Mouse (Mus musculus): ENCODE results near the gene Sfxn2. TPM values are rescaled to one million over a fixed set of nuclear protein-coding genes. Genes with fewer than 3 reads are reported as not detected.

The Sfxn2 gene
- polyA plus RNA-seq (2012; rRNA removed), result 5.1 and 5.5 TPM in 2 replicates

DNA sequence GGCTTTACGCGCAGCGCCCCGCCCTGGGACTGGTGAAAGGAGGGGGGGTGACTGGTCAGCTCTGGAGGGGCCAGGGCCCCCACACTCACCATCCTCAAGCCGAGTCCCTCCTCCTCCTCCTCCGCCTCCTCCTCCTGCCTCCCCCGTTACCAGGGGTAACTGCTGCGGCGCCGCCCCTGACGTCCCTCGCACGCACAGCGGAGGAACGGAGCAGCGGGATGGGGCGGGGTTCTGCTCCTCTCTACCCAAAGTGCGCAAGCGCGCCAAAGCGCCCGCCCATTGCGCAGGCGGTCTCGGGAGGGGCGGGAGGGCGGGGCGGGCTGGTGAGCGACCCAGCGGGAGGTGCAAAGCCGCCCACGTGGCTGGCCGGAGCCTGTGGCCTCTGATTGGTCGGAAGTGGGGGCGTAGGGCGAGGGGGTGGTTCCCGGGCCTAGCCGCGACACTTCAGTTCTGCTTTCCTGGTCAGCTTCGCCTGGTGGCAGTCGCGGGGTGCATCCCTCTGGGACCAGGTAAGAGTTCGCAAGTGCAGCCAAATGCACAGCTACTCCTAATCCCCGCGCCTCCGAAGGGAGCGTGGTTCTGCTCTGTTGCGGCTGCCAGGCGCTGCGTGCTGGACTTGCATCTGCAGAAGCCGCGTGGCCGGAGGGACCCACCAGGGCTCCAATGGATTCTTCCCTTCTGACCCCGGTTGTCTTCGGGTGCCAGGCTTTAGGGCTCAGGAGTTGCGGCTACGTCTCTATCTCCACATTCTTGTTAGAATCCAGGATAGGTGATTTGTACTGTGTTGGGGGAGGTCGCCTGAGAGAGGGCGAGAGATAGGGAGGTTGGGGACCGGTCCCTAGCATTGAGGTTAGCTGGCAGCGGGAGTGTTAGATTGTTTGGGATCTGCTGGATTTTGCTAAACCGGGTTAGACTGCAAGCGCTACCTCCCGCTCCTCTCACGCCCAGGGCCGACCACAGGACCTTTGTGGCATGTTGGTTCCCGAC is at the start of gene Sfxn2, which contains the start of gene Arl3:
Gene Sfxn2, plus strand, starts transcription at position 415 of the 987 bp plus-strand sequence.
Gene Arl3, minus strand, starts transcription at position 248 of the 987 bp plus-strand sequence.
- TF ChIP-seq CTCF (IDR thresholded peaks at IDR 0.05; ENCODE audit: extremely low read depth, insufficient read depth, low read length) (no peak), POLR2A (IDR thresholded peaks at IDR 0.05; ENCODE audit: extremely low read depth, insufficient read depth, low read length) (peak; percentile 70; the same call in 1 of the 2 replicates)
- Histone ChIP-seq H3K4me3 (ENCODE audit: insufficient read depth, low read length) (peak within 1 kb of the TSS; percentile 87), H3K27ac (ENCODE audit: insufficient read depth, low read length) (peak within 1 kb of the TSS; percentile 37), H3K4me1 (ENCODE audit: control insufficient read depth, insufficient read depth, low read length) (peaks cover 3% of the 10 kb centered on the region)

DNA sequence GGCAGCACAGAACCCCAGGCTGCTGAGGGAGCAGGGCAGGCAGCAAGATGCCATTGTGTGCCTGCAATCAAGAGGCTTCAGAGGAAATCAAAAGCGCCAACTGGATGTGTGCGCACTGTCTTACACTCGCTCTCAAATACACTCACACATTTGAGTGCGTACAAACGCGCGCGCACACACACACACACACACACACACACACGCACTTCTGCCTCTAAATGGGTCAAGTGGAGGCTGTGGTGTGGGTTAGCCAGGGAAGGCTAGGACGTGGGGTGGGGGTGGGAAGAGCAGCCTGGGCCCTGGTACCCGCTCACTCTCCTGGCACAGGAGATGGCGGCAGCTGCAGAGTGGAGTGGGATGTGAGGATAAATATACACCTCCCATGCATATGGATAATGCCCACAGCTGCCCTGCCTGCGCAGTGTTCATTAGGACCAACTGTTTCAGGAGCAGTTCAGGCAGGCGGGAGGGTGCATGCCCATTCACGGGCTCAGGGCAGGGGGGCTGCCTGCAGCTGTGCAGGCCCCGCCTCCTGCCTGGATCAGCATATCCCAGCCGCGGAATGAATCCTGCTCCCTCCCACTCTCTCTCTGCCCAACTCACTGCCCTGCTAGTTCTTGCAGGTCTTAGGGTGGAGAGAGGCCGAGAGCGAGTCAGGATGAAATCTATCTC is 49.5 kb upstream of the Sfxn2 start:
- peaks cover 6% of the 10 kb centered on the region for H3K4me1 ChIP-seq (ENCODE audit: control insufficient read depth, insufficient read depth, low read length)
- no peak overlapping the region for H3K27ac ChIP-seq (ENCODE audit: insufficient read depth, low read length)
- no peak for TF ChIP-seq CTCF (IDR thresholded peaks at IDR 0.05; ENCODE audit: extremely low read depth, insufficient read depth, low read length)
- TF ChIP-seq POLR2A (IDR thresholded peaks at IDR 0.05; ENCODE audit: extremely low read depth, insufficient read depth, low read length), result 0 out of 2 replicates have a peak, but pooled peaks have one; percentile 25
- H3K4me3 ChIP-seq (ENCODE audit: insufficient read depth, low read length), result no peak overlapping the region

DNA sequence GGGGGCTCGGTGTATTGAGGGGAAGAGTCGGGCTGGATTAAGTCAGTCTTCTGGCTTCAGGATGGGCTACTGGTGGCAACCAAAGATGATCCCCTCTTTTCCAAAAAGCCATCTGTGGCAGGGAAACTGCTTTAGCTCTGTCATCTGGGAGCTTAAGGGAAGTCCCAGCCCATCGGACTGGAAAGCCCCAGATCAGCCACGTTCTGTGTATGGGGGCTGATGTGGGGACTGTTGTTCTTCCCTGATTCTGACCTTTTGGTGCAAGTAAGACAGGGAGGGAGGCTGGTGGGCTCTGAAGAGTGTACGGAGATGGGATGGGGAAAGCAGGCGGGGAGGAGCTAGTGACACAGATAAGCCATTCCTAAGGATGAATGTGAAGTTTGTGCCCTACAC is 49.0 kb upstream of the Sfxn2 start:
- TF ChIP-seq CTCF (IDR thresholded peaks at IDR 0.05; ENCODE audit: extremely low read depth, insufficient read depth, low read length) (no peak), POLR2A (IDR thresholded peaks at IDR 0.05; ENCODE audit: extremely low read depth, insufficient read depth, low read length) (no peak)
- Histone ChIP-seq H3K4me1 (ENCODE audit: control insufficient read depth, insufficient read depth, low read length) (peaks cover 6% of the 10 kb centered on the region), H3K27ac (ENCODE audit: insufficient read depth, low read length) (no peak overlapping the region), H3K4me3 (ENCODE audit: insufficient read depth, low read length) (no peak overlapping the region)

DNA sequence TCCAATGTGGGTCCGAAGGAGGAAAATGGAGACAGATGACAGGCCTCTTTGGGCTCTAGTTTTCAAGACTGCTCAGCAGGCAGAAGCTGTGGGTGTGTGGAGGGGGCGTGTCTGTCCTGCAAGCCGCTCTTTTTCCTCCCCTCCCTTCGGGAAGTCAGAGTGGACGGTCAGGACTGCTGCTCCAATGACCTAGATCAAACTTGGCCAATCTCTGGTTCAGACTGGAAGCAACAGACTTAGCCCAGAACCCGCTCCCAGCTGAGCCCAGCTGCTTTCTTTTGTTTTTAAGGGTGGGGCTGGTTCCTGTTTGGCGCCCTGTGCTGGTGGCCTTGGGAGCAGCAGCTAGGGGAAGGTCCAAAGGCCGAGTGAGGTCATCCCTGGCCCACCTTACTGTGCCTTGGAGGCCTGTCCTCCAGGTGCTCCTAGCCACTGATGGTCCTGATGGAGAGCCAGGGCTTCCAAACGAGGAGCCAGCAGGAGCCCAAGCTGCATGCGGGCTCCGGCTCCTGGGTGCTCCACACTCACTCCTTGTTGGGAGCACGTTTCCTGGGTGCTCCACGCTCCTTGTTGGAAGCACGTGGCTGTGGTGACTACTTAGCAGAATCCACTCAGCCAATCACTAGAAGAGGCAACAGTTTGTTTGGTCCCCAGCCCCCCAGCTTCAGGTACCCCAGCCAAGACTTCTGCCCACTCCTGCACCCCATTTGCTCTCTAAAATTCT is 48.4 kb upstream of the Sfxn2 start:
- Histone ChIP-seq H3K4me1 (ENCODE audit: control insufficient read depth, insufficient read depth, low read length) (peaks cover 7% of the 10 kb centered on the region), H3K4me3 (ENCODE audit: insufficient read depth, low read length) (no peak overlapping the region), H3K27ac (ENCODE audit: insufficient read depth, low read length) (no peak overlapping the region)
- TF ChIP-seq POLR2A (IDR thresholded peaks at IDR 0.05; ENCODE audit: extremely low read depth, insufficient read depth, low read length), result no peak
- no peak for TF ChIP-seq CTCF (IDR thresholded peaks at IDR 0.05; ENCODE audit: extremely low read depth, insufficient read depth, low read length)

DNA sequence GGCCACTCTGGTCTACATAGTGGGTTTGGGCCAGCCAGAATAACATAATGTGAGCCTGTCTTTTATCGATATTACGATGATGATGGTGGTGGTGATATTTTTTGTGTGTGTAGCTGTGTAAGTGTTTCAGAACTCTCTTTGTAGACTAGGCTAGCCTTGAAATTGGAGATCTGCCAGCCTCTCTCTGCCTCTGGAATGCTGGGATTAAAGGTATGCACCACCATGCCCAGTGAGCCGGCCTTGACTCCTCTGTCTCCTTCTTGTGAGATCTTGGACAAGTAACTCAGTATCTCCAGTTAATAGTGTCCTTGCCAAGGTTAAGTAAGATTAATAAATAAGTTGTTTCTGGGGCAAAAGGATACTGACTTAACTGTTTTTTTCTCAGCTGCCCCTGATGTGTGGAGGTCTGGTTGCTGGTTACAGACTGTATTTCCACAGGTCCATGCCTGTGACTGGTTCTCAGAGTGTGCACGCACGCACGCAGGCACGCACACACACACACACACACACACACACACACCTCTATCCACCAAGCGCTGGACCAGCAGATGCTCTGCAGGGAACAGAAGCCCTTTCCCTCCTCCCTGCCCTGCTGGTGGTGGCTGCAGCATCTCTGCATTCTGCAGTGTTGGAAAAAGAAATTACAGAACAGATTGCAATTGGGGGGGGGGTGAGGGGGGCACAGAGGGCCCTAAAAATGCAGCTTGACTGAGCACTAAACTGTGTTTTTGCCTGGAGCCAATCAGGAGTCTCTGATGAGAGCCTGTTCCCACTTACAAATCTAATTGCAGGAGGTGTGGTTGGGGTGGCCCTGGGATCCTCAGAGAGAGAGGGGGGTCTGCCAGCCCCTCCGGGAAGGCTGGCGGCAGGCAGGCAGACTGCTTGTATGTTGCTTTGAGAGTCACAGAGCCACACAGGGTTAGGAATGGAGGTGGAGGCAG is 47.2 kb upstream of the Sfxn2 start:
- no peak overlapping the region for H3K27ac ChIP-seq (ENCODE audit: insufficient read depth, low read length)
- TF ChIP-seq CTCF (IDR thresholded peaks at IDR 0.05; ENCODE audit: extremely low read depth, insufficient read depth, low read length), result no peak
- no peak for TF ChIP-seq POLR2A (IDR thresholded peaks at IDR 0.05; ENCODE audit: extremely low read depth, insufficient read depth, low read length)
- H3K4me1 ChIP-seq (ENCODE audit: control insufficient read depth, insufficient read depth, low read length), result peaks cover 9% of the 10 kb centered on the region
- no peak overlapping the region for H3K4me3 ChIP-seq (ENCODE audit: insufficient read depth, low read length)

DNA sequence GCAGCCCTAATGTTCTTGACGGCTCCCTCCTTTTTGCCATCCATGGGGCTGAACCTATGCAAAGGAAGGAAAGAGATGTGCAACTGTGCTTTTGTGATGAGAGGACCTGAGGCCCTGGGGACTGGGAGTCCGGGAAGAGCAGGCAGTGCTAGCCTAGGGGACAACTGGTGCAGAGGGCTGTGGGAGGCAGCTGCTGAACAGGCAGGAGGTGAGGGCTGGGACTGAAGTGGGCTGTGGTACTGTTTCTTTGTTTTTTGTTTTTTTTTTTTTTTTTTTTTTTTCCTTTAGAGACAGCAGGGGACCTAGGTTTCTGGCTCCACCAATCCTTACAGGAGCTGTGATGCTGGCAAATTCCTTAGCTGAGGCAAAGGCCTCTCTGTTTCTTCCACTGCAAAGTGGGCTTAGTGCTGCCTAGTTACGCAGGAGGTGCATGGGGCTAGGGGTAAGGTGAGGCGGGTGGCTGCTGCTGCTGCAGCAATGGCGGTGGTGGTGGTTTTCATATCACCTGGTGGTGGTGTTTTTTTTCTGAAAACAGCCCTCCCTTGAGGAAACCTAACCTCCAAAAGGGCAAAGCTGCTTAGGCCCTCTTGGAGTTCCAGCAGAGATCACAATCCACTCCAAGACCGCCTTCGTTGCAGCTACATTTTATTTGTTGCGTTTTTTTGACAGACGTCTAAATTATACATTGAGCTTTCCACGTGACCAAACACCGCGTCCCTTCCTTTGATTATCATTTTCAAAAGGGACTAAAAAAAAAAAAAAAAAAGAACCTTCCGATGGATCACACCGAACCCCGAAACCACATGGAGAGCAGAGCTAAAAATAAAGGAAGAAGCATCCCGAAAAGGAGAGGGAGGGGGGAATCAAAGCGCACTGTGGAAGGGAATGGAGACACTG is 45.3 kb upstream of the Sfxn2 start:
- TF ChIP-seq CTCF (IDR thresholded peaks at IDR 0.05; ENCODE audit: extremely low read depth, insufficient read depth, low read length), result no peak
- TF ChIP-seq POLR2A (IDR thresholded peaks at IDR 0.05; ENCODE audit: extremely low read depth, insufficient read depth, low read length), result no peak
- H3K27ac ChIP-seq (ENCODE audit: insufficient read depth, low read length), result peak overlapping the region; percentile 24; the same call in 1 of the 2 replicates
- H3K4me1 ChIP-seq (ENCODE audit: control insufficient read depth, insufficient read depth, low read length), result peaks cover 11% of the 10 kb centered on the region
- peak overlapping the region; percentile 8; the same call in 1 of the 2 replicates for H3K4me3 ChIP-seq (ENCODE audit: insufficient read depth, low read length)

DNA sequence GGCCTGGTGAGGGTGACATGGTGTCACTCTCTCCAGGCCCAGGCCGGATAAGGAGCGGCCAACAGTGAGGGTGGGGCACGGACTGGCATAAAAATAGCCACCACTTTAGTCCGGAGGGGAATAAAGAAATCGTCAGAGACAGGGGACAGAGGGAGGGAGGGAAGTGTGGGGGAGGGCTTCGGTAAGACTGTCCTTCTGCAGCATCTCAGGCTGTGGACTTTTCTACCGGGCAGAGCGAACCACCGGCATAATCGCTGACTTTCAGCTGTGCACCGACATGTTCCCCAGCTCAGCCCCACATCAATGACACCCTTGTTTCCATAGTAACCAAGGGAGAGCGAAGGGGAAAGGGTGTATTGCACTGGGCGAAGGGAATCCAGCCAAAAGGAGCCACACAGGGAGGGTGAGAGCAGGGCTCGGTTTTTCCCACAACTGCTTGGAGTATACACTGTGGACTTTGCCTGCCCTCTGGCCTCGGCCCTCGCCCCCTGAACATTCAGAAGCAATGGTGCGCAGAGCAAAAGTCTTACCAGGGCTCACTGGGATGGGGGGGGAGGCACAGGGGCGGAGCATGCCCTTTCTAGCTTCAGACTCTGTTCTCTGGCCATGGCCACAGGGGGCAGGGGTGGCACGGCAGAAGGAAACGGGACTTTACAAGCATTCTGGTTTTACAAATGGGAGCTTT is 44.5 kb upstream of the Sfxn2 start:
- H3K4me3 ChIP-seq (ENCODE audit: insufficient read depth, low read length), result peak overlapping the region; percentile 8
- H3K27ac ChIP-seq (ENCODE audit: insufficient read depth, low read length), result peak overlapping the region; percentile 24
- TF ChIP-seq CTCF (IDR thresholded peaks at IDR 0.05; ENCODE audit: extremely low read depth, insufficient read depth, low read length) (no peak), POLR2A (IDR thresholded peaks at IDR 0.05; ENCODE audit: extremely low read depth, insufficient read depth, low read length) (peak; percentile 33; the same call in 1 of the 2 replicates)
- H3K4me1 ChIP-seq (ENCODE audit: control insufficient read depth, insufficient read depth, low read length), result peaks cover 9% of the 10 kb centered on the region

All from cortical plate, adult 2 months (tissue).